ENCODE assay signal across 9 mouse cellular contexts in the genomic region with DNA sequence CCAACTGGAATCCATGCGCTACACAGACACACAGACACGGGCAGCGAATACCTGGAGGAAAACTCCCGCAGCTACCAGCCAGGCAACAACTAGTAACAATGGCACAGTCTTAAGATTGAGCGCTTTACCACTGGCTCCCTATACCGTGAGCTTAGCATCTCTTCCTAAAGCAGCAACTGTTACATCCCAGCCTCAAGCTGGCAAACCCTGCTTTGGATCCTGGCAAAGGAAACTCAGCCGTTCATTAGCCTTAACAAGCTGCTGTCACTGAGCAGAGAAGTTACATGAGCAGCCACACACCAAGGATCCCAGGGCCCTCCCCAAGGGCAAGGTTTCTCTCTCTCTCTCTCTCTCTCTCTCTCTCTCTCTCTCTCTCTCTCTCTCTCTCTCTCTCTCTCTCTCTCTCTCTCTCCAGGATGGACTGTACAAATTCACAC. TPM values are rescaled to one million over a fixed set of nuclear protein-coding genes. Genes with fewer than 3 reads are reported as not detected.
DNase-seq lines count a peak whose midpoint lies in the region; ATAC-seq and TF ChIP-seq lines count a peak whose summit lies in the region.
"Had no signal": no experiment of that assay in that cellular context is flagged by ENCODE, and none has a peak within 500 bp of the region (broad histone marks: within the 10 kb centered on the region; RNA-seq: fewer than 3 reads in every experiment).

No protein-coding gene starts in this region.

- TF ChIP-seq POLR2A in liver, adult 2 months (IDR thresholded peaks at IDR 0.05; ENCODE audit: extremely low read depth, insufficient read depth, low read length) = no peak
- TF ChIP-seq POLR2A in cortical plate, adult 2 months (IDR thresholded peaks at IDR 0.05; ENCODE audit: extremely low read depth, insufficient read depth, low read length) = peak; percentile 46

- WGBS in liver, adult 2 months = 19% methylated on average over 7 of the region's 7 CpGs
- WGBS in limb, embryonic 15.5 days = 16% methylated on average over 7 of the region's 7 CpGs
- 18% methylated on average over 7 of the region's 7 CpGs for WGBS in neural tube, embryonic 12.5 days

- peak; percentile 19 for DNase-seq in liver, adult 2 months (ENCODE audit: extremely low read depth, low read depth, low spot score)
- DNase-seq in liver = no peak
- peak; percentile 48 to 74 for DNase-seq in heart, adult 18-20 months
- peak; percentile 51 for DNase-seq in kidney, adult 18-20 months
- DNase-seq in B cell, adult 2 months = no peak

- no peak for TF ChIP-seq CTCF in liver, adult 2 months (IDR thresholded peaks at IDR 0.05; ENCODE audit: low read depth, low read length)
- TF ChIP-seq CTCF in cortical plate, adult 2 months (IDR thresholded peaks at IDR 0.05; ENCODE audit: extremely low read depth, insufficient read depth, low read length) = no peak

- H3K36me3 ChIP-seq in liver, adult 2 months (ENCODE audit: control insufficient read depth, insufficient read depth, low read length) = no peaks in the 10 kb centered on the region
- H3K36me3 ChIP-seq in limb, embryonic 15.5 days = no peaks in the 10 kb centered on the region
- no peaks in the 10 kb centered on the region for H3K36me3 ChIP-seq in neural tube, embryonic 12.5 days

- peak overlapping the region; percentile 52 for H3K4me3 ChIP-seq in liver, adult 2 months (ENCODE audit: insufficient read depth, low read depth, low read length)
- peak overlapping the region; percentile 86 for H3K4me3 ChIP-seq in cortical plate, adult 2 months (ENCODE audit: insufficient read depth, low read length)
- peak overlapping the region; percentile 73 for H3K4me3 ChIP-seq in limb, embryonic 15.5 days
- H3K4me3 ChIP-seq in neural tube, embryonic 12.5 days = peak overlapping the region; percentile 70

- H3K27me3 ChIP-seq in liver, adult 2 months (ENCODE audit: control insufficient read depth, insufficient read depth, low read length) = no peaks in the 10 kb centered on the region
- no peaks in the 10 kb centered on the region for H3K27me3 ChIP-seq in limb, embryonic 15.5 days
- H3K27me3 ChIP-seq in neural tube, embryonic 12.5 days (replicated peaks) = no peaks in the 10 kb centered on the region
- H3K27me3 ChIP-seq: Patski had no signal

- H3K9me3 ChIP-seq in limb, embryonic 15.5 days = no peaks in the 10 kb centered on the region
- H3K9me3 ChIP-seq in neural tube, embryonic 12.5 days = no peaks in the 10 kb centered on the region

- no peak for ATAC-seq in limb, embryonic 15.5 days (ENCODE audit: insufficient number of reproducible peaks, low FRiP score, low TSS enrichment, low read depth)
- ATAC-seq in neural tube, embryonic 12.5 days (ENCODE audit: low FRiP score, low read depth) = no peak

- peak overlapping the region; percentile 63 for H3K4me2 ChIP-seq in limb, embryonic 15.5 days
- peak overlapping the region; percentile 72 for H3K4me2 ChIP-seq in neural tube, embryonic 12.5 days (replicated peaks)

- H3K79me2 ChIP-seq in liver, adult 2 months (ENCODE audit: control insufficient read depth, insufficient read depth, low read length) = no peaks in the 10 kb centered on the region; the same call in 1 of the 2 replicates

- peak overlapping the region; percentile 50 for H3K27ac ChIP-seq in liver, adult 2 months (replicated peaks; ENCODE audit: insufficient read depth, low read depth, low read length)
- peak overlapping the region; percentile 91 for H3K27ac ChIP-seq in cortical plate, adult 2 months (ENCODE audit: insufficient read depth, low read length)
- peak overlapping the region; percentile 62 for H3K27ac ChIP-seq in limb, embryonic 15.5 days
- H3K27ac ChIP-seq in neural tube, embryonic 12.5 days = peak overlapping the region; percentile 100; the same call in 1 of the 2 replicates

- peak overlapping the region; percentile 43 for H3K9ac ChIP-seq in liver, adult 2 months (ENCODE audit: low read depth, low read length)
- no peak overlapping the region; the same call in 1 of the 2 replicates for H3K9ac ChIP-seq in limb, embryonic 15.5 days
- H3K9ac ChIP-seq in neural tube, embryonic 12.5 days = peak overlapping the region; percentile 83

- H3K4me1 ChIP-seq in liver, adult 2 months (ENCODE audit: control insufficient read depth, insufficient read depth, low read length) = peaks cover 4% of the 10 kb centered on the region; the same call in 1 of the 2 replicates
- peaks cover 18% of the 10 kb centered on the region for H3K4me1 ChIP-seq in cortical plate, adult 2 months (ENCODE audit: control insufficient read depth, insufficient read depth, low read length)
- H3K4me1 ChIP-seq in limb, embryonic 15.5 days = peaks cover 31% of the 10 kb centered on the region
- H3K4me1 ChIP-seq in neural tube, embryonic 12.5 days = peaks cover 36% of the 10 kb centered on the region

RNA-seq across cellular contexts. Expression of a gene that starts 2.7 kb away (rescaled TPM):
- 4.0 and 4.4 TPM in 2 replicates for total RNA-seq in liver, adult 2 months (2014; rRNA removed)
- 2.0 and 2.2 TPM in 2 replicates for polyA plus RNA-seq in liver, adult 2 months (2012; rRNA removed)
- polyA plus RNA-seq in cortical plate, adult 2 months (2012; rRNA removed) = 18.4 and 18.6 TPM in 2 replicates
- total RNA-seq in heart, adult 18-20 months (2021) = 10 to 100 TPM; 14.5 to 18.4 TPM
- 22.5 and 27.5 TPM in 2 replicates for polyA plus RNA-seq in limb, embryonic 15.5 days (2015; fragmentation: Nextera tagmentation; extraction: Ambion mirVana)
- 56.7 and 59.4 TPM in 2 replicates for polyA plus RNA-seq in neural tube, embryonic 12.5 days (2016; fragmentation: Nextera tagmentation; extraction: Ambion mirVana)

Comparison
In these comparisons a context has a peak if more than half of its experiments do, and no peak if none do; other contexts are left out.
1. DNase-seq: peak in liver, adult 2 months (single experiment), heart, adult 18-20 months (2 of 2) and kidney, adult 18-20 months (single experiment); none in liver (single experiment) and B cell, adult 2 months (0 of 2).
2. H3K27ac ChIP-seq: peak in every context shown above with its lines; median percentile 100 in neural tube, embryonic 12.5 days; 91 in cortical plate, adult 2 months; 62 in limb, embryonic 15.5 days; 50 in liver, adult 2 months.
3. Peak in every context shown above with its lines, with median percentiles within 50 percentile points of each other: H3K4me3 ChIP-seq.